Mouse (Mus musculus): Measurements from ENCODE around the gene Msi2. TPM values are rescaled to one million over a fixed set of nuclear protein-coding genes. Genes with fewer than 3 reads are reported as not detected.

The Msi2 gene
- total RNA-seq, 2 experiments from 2014 or later, result 116 to 123 TPM

GRCm38 (mm10) chr11:88649009-88649408, 69.3 kb downstream of the Msi2 start:
- no peak for DNase-seq (ENCODE audit: low spot score in 2 of 2)
- intact Hi-C loops (cut with DNase I), result no loop called here

- intact Hi-C loops (cut with DNase I), result no loop called here
- DNase-seq (ENCODE audit: low spot score in 2 of 2), result no peak
Observed at GRCm38 (mm10) chr11:88648407-88648806, 69.9 kb downstream of the Msi2 start.

GRCm38 (mm10) chr11:88646493-88646892, 71.8 kb downstream of the Msi2 start:
- DNase-seq (ENCODE audit: low spot score in 2 of 2), result no peak
- intact Hi-C loops (cut with DNase I), result no loop called here

- intact Hi-C loops (cut with DNase I), result no loop called here
- no peak for DNase-seq (ENCODE audit: low spot score in 2 of 2)
Observed at GRCm38 (mm10) chr11:88645821-88646220, 72.5 kb downstream of the Msi2 start.

- intact Hi-C loops (cut with DNase I), result loop anchor here (5.0 kb wide), 1 partner anchor 73 kb away; the partner anchor contains the start of gene Msi2
- peak in 1 of 2 experiments; percentile 45 for DNase-seq (ENCODE audit: low spot score in 2 of 2)
Observed at GRCm38 (mm10) chr11:88644719-88645118, 73.6 kb downstream of the Msi2 start.

- DNase-seq (ENCODE audit: low spot score in 2 of 2), result no peak
- intact Hi-C loops (cut with DNase I), result loop anchor here (5.0 kb wide), 1 partner anchor 77 kb away; the partner anchor contains the start of gene Msi2
Observed at GRCm38 (mm10) chr11:88639862-88640261, 78.5 kb downstream of the Msi2 start.

GRCm38 (mm10) chr11:88638936-88639542, 79.3 kb downstream of the Msi2 start:
- no peak for DNase-seq (ENCODE audit: low spot score in 2 of 2)
- intact Hi-C loops (cut with DNase I), result no loop called here

- intact Hi-C loops (cut with DNase I), result no loop called here
Observed at GRCm38 (mm10) chr11:88638254-88638653, 80.1 kb downstream of the Msi2 start.

GRCm38 (mm10) chr11:88636934-88637333, 81.4 kb downstream of the Msi2 start:
- DNase-seq (ENCODE audit: low spot score in 2 of 2), result no peak
- intact Hi-C loops (cut with DNase I), result no loop called here

More at GRCm38 (mm10) chr11:88638254-88638653, 80.1 kb downstream of the Msi2 start:
- no peak for DNase-seq (ENCODE audit: low spot score in 2 of 2)

- intact Hi-C loops (cut with DNase I), result no loop called here
- no peak for DNase-seq (ENCODE audit: low spot score in 2 of 2)
Observed at GRCm38 (mm10) chr11:88636319-88636718, 82.0 kb downstream of the Msi2 start.

- intact Hi-C loops (cut with DNase I), result no loop called here
- DNase-seq (ENCODE audit: low spot score in 2 of 2), result no peak
Observed at GRCm38 (mm10) chr11:88634627-88635026, 83.7 kb downstream of the Msi2 start.

GRCm38 (mm10) chr11:88631932-88632230, 86.4 kb downstream of the Msi2 start:
- intact Hi-C loops (cut with DNase I), result no loop called here
- no peak for DNase-seq (ENCODE audit: low spot score in 2 of 2)

- intact Hi-C loops (cut with DNase I), result no loop called here
- DNase-seq (ENCODE audit: low spot score in 2 of 2), result no peak
Observed at GRCm38 (mm10) chr11:88631084-88631931, 87.0 kb downstream of the Msi2 start.

GRCm38 (mm10) chr11:88629619-88630018, 88.7 kb downstream of the Msi2 start:
- peak in 1 of 2 experiments; percentile 37 for DNase-seq (ENCODE audit: low spot score in 2 of 2)
- intact Hi-C loops (cut with DNase I), result no loop called here

- intact Hi-C loops (cut with DNase I), result no loop called here
- no peak for DNase-seq (ENCODE audit: low spot score in 2 of 2)
Observed at GRCm38 (mm10) chr11:88629165-88629564, 89.1 kb downstream of the Msi2 start.

GRCm38 (mm10) chr11:88628676-88629075, 89.6 kb downstream of the Msi2 start:
- DNase-seq (ENCODE audit: low spot score in 2 of 2), result no peak
- intact Hi-C loops (cut with DNase I), result no loop called here

- intact Hi-C loops (cut with DNase I), result no loop called here
- no peak for DNase-seq (ENCODE audit: low spot score in 2 of 2)
Observed at GRCm38 (mm10) chr11:88627327-88627726, 91.0 kb downstream of the Msi2 start.

GRCm38 (mm10) chr11:88626576-88626975, 91.7 kb downstream of the Msi2 start:
- intact Hi-C loops (cut with DNase I), result no loop called here
- DNase-seq (ENCODE audit: low spot score in 2 of 2), result no peak

- DNase-seq (ENCODE audit: low spot score in 2 of 2), result no peak
- intact Hi-C loops (cut with DNase I), result no loop called here
Observed at GRCm38 (mm10) chr11:88626061-88626460, 92.3 kb downstream of the Msi2 start.

- intact Hi-C loops (cut with DNase I), result no loop called here
- no peak for DNase-seq (ENCODE audit: low spot score in 2 of 2)
Observed at GRCm38 (mm10) chr11:88625063-88625462, 93.2 kb downstream of the Msi2 start.

- intact Hi-C loops (cut with DNase I), result loop anchor here (5.0 kb wide), 1 partner anchor 47 kb away; no protein-coding TSS in a partner anchor
- no peak for DNase-seq (ENCODE audit: low spot score in 2 of 2)
Observed at GRCm38 (mm10) chr11:88624627-88625026, 93.7 kb downstream of the Msi2 start.
